Mouse (Mus musculus): ENCODE results near the gene Ptpru. TPM values are rescaled to one million over a fixed set of nuclear protein-coding genes. Genes with fewer than 3 reads are reported as not detected.

The Ptpru gene
- polyA plus RNA-seq, 2 experiments, result 13.3 to 22.5 TPM

DNA sequence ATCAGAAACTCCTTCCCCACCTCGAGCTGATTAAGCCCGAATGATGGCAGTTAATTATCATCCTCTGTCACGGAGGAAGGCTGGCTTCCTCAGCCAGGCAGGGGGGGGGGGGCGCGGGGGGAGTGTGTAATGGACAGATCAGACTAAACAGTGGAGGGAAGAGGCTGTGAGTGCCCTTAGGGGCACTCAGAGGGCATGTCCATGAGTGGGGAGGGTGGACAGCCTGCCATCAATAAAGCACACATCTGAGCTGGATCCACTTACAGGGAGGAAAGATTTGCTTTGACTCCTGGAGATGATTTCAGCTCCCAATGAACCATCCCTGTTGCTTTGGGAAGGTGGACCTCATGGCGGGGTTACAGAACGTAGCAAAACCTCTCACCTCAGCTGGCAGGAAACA lies 109.5 kb downstream of the Ptpru start:
- Histone ChIP-seq H3K27me3 (ENCODE audit: control insufficient read depth, insufficient read depth, low read length) (no peaks in the 10 kb centered on the region), H3K4me2 (replicated peaks; ENCODE audit: low read depth, low read length, severe bottlenecking) (no peak overlapping the region), H3K36me3 (ENCODE audit: control insufficient read depth, insufficient read depth, low read length) (no peaks in the 10 kb centered on the region), H3K9ac (ENCODE audit: low read depth, low read length, severe bottlenecking) (no peak overlapping the region), H3K27ac (replicated peaks; ENCODE audit: low read depth, low read length) (no peak overlapping the region), H3K4me1 (ENCODE audit: control insufficient read depth, insufficient read depth, low read length) (no peaks in the 10 kb centered on the region), H3K9me3 (ENCODE audit: control insufficient read depth, low read length) (no peaks in the 10 kb centered on the region), H3K4me3 (replicated peaks; ENCODE audit: low read length) (no peak overlapping the region)
- ATAC-seq (ENCODE audit: low FRiP score, low read depth) (no peak), DNase-seq (ENCODE audit: low spot score) (no peak)
- TF ChIP-seq POLR2A (IDR thresholded peaks at IDR 0.05; ENCODE audit: borderline replicate concordance, extremely low read depth, insufficient read depth, insufficient read length), result no peak
- WGBS, result 29% methylated on average over 7 of the region's 7 CpGs

DNA sequence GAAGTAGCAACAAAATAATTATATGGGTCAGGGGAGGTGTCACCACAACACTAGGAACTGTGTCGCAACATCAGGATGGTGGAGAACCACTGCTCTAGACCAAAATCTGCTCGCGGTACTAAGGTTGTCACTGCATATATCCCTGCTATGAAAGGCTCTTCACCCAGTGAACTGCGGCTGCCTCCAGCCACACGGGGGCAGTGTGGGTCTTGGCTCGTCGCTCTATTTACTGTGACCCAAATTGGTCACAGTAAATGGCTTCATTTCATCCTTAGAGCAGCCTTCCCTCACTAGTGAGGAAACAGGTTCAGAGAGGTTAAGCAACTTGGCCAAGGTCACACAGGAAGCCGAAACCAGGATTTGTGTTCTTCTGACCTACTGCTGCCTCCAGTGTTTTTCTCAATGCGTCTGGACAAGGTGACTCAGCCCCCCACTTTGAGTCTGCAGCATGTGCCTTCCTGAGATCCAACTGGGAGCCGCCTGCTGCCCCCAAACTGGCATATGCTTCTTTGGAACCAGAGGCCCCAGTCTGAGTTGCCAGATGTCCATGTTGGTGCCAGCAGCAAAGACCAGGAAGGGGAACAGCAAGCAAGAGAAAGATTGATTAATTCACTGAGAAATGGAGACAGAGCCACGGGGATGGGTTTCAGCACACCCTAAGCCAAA lies 114.5 kb downstream of the Ptpru start:
- 57% methylated on average over 11 of the region's 11 CpGs for WGBS
- no peak overlapping the region for H3K9ac ChIP-seq (ENCODE audit: low read depth, low read length, severe bottlenecking)
- H3K27me3 ChIP-seq (ENCODE audit: control insufficient read depth, insufficient read depth, low read length), result no peaks in the 10 kb centered on the region
- H3K4me3 ChIP-seq (replicated peaks; ENCODE audit: low read length), result no peak overlapping the region
- TF ChIP-seq POLR2A (IDR thresholded peaks at IDR 0.05; ENCODE audit: borderline replicate concordance, extremely low read depth, insufficient read depth, insufficient read length), result no peak
- H3K27ac ChIP-seq (replicated peaks; ENCODE audit: low read depth, low read length), result no peak overlapping the region
- H3K4me1 ChIP-seq (ENCODE audit: control insufficient read depth, insufficient read depth, low read length), result no peaks in the 10 kb centered on the region
- no peak overlapping the region for H3K4me2 ChIP-seq (replicated peaks; ENCODE audit: low read depth, low read length, severe bottlenecking)
- DNase-seq (ENCODE audit: low spot score) (peak; percentile 34), ATAC-seq (ENCODE audit: low FRiP score, low read depth) (no peak)
- no peaks in the 10 kb centered on the region for H3K36me3 ChIP-seq (ENCODE audit: control insufficient read depth, insufficient read depth, low read length)
- H3K9me3 ChIP-seq (ENCODE audit: control insufficient read depth, low read length), result no peaks in the 10 kb centered on the region

DNA sequence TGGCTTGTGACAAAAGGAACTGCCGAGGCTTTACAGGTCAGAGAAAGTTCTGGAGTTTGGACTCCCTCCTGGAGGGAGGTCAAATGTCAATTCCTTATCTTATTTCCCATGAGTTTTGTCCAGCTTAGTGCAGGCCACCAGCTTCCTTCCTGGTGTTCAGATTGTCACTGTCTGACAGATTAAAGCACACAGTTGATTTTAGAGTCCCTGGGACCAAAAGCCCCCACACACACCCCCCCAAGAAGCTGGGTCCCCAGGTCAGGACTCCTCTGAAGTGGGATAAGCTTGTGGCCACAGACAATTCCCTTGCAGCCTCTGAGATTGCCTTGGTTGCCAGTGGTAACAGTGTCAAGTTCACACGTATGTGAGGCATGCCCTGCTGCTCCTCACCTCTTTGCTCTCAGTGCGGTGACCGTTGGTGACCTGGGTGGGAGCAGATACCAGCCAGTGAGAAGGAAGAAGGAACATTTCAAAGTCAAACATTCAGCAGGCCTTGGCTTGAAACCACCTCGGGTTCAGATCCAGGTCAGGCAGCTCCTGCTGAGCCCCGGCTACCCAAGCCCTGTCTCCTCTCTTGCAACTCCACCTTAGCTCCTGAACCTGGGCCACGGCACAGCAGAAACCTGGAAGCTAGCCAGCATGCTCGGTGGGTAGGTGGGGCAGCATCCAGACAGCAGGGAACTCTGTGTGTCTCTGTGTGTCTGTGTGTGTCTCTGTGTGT lies 115.8 kb downstream of the Ptpru start:
- Histone ChIP-seq H3K4me2 (replicated peaks; ENCODE audit: low read depth, low read length, severe bottlenecking) (no peak overlapping the region), H3K27me3 (ENCODE audit: control insufficient read depth, insufficient read depth, low read length) (no peaks in the 10 kb centered on the region), H3K27ac (replicated peaks; ENCODE audit: low read depth, low read length) (no peak overlapping the region), H3K36me3 (ENCODE audit: control insufficient read depth, insufficient read depth, low read length) (no peaks in the 10 kb centered on the region), H3K4me3 (replicated peaks; ENCODE audit: low read length) (no peak overlapping the region), H3K9ac (ENCODE audit: low read depth, low read length, severe bottlenecking) (no peak overlapping the region), H3K4me1 (ENCODE audit: control insufficient read depth, insufficient read depth, low read length) (no peaks in the 10 kb centered on the region), H3K9me3 (ENCODE audit: control insufficient read depth, low read length) (no peaks in the 10 kb centered on the region)
- DNase-seq (ENCODE audit: low spot score) (no peak), ATAC-seq (ENCODE audit: low FRiP score, low read depth) (no peak)
- 25% methylated on average over 8 of the region's 8 CpGs for WGBS
- TF ChIP-seq POLR2A (IDR thresholded peaks at IDR 0.05; ENCODE audit: borderline replicate concordance, extremely low read depth, insufficient read depth, insufficient read length), result no peak

DNA sequence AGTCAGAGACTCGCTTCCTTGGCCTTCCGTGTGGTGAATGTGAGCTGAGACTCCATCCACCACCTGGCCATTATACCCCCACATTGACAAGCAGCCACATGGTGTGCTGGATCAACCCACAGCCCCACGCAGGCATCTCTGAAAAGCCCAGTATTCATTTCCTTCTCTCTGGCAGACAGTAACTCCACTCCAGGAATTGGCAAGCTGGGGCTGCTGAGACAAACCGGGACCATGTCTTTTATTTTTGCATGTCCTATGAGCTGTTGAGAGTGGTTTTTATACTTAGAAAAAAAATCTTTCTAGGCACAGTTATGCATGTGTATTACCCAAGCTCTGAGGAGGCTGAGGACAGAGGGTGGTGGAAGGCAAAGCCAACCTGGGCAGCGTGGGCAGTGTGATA lies 118.9 kb downstream of the Ptpru start:
- no peak overlapping the region for H3K4me2 ChIP-seq (replicated peaks; ENCODE audit: low read depth, low read length, severe bottlenecking)
- ATAC-seq (ENCODE audit: low FRiP score, low read depth), result no peak
- no peaks in the 10 kb centered on the region for H3K27me3 ChIP-seq (ENCODE audit: control insufficient read depth, insufficient read depth, low read length)
- H3K36me3 ChIP-seq (ENCODE audit: control insufficient read depth, insufficient read depth, low read length), result no peaks in the 10 kb centered on the region
- no peak for DNase-seq (ENCODE audit: low spot score)
- no peak overlapping the region for H3K27ac ChIP-seq (replicated peaks; ENCODE audit: low read depth, low read length)
- no peak overlapping the region for H3K4me3 ChIP-seq (replicated peaks; ENCODE audit: low read length)
- H3K4me1 ChIP-seq (ENCODE audit: control insufficient read depth, insufficient read depth, low read length), result no peaks in the 10 kb centered on the region
- no peak overlapping the region for H3K9ac ChIP-seq (ENCODE audit: low read depth, low read length, severe bottlenecking)
- H3K9me3 ChIP-seq (ENCODE audit: control insufficient read depth, low read length), result no peaks in the 10 kb centered on the region
- 67% methylated on average over 5 of the region's 5 CpGs for WGBS
- TF ChIP-seq POLR2A (IDR thresholded peaks at IDR 0.05; ENCODE audit: borderline replicate concordance, extremely low read depth, insufficient read depth, insufficient read length), result no peak

Other genes with a start within 250 kb of the Ptpru start
- gene Mecr, start 5.2 kb upstream of the Ptpru start, polyA plus RNA-seq (2012; rRNA removed), result 36.6 and 41.6 TPM in 2 replicates
- gene Mecr, start 5.2 kb upstream of the Ptpru start, polyA plus RNA-seq (2014; fragmentation: Nextera tagmentation; extraction: Ambion mirVana), result 38.2 and 39.4 TPM in 2 replicates
- 98.5 and 113 TPM in 2 replicates for gene Srsf4, start 35.3 kb upstream of the Ptpru start, polyA plus RNA-seq (2012; rRNA removed)
- 97.7 and 107 TPM in 2 replicates for gene Srsf4, start 35.3 kb upstream of the Ptpru start, polyA plus RNA-seq (2014; fragmentation: Nextera tagmentation; extraction: Ambion mirVana)
- gene Tmem200b, start 83.5 kb upstream of the Ptpru start, polyA plus RNA-seq (2012; rRNA removed), result 25.3 and 35.4 TPM in 2 replicates
- gene Tmem200b, start 83.5 kb upstream of the Ptpru start, polyA plus RNA-seq (2014; fragmentation: Nextera tagmentation; extraction: Ambion mirVana), result 9.5 and 12.8 TPM in 2 replicates
- 0.08 and 0.12 TPM in 2 replicates for gene Gm10300, start 236.4 kb upstream of the Ptpru start, polyA plus RNA-seq (2012; rRNA removed)
- gene Gm10300, start 236.4 kb upstream of the Ptpru start, polyA plus RNA-seq (2014; fragmentation: Nextera tagmentation; extraction: Ambion mirVana), result 0.08 TPM in 1 of 2 replicates, not detected in the other
- 60.6 and 61.3 TPM in 2 replicates for gene Epb41, start 237.0 kb upstream of the Ptpru start, polyA plus RNA-seq (2012; rRNA removed)
- 76.0 and 76.4 TPM in 2 replicates for gene Epb41, start 237.0 kb upstream of the Ptpru start, polyA plus RNA-seq (2014; fragmentation: Nextera tagmentation; extraction: Ambion mirVana)